Mouse (Mus musculus) adipocyte (in vitro differentiated cells): ENCODE data around the gene Tex48.
A peak's percentile ranks its signal among the peaks of the same experiment; 100 is the strongest.

Experiments used
- DNase-seq: peaks from one replicate; pipeline ENCODE4 v3.0.0-alpha.2; 2016; ENCODE audit warnings: low spot score

The Tex48 gene

GRCm38 (mm10) chr4:63622378-63622835 lies at the start of gene Tex48:
TSS of gene Tex48 (minus strand) at chr4:63622428.
- peak; percentile 20 for DNase-seq

GRCm38 (mm10) chr4:63668255-63668654 lies 46.0 kb upstream of the Tex48 start:
- peak; percentile 73 for DNase-seq

- no peak for DNase-seq
Observed at GRCm38 (mm10) chr4:63665738-63666137, 43.5 kb upstream of the Tex48 start.

GRCm38 (mm10) chr4:63663279-63663678 lies 41.1 kb upstream of the Tex48 start, which contains the start of gene Gm11214:
TSS of gene Gm11214 (minus strand) at chr4:63663379.
- DNase-seq: no peak

GRCm38 (mm10) chr4:63661857-63662256 lies 39.6 kb upstream of the Tex48 start:
- no peak for DNase-seq

- DNase-seq: no peak
Observed at GRCm38 (mm10) chr4:63661426-63661825, 39.2 kb upstream of the Tex48 start.

GRCm38 (mm10) chr4:63659775-63660174 lies 37.5 kb upstream of the Tex48 start:
- DNase-seq: no peak

- DNase-seq: no peak
Observed at GRCm38 (mm10) chr4:63659086-63659485, 36.9 kb upstream of the Tex48 start.

- no peak for DNase-seq
Observed at GRCm38 (mm10) chr4:63654381-63654780, 32.2 kb upstream of the Tex48 start.

GRCm38 (mm10) chr4:63643956-63644726 lies 21.9 kb upstream of the Tex48 start:
- no peak for DNase-seq

GRCm38 (mm10) chr4:63639842-63640241 lies 17.6 kb upstream of the Tex48 start:
- DNase-seq: no peak

GRCm38 (mm10) chr4:63638603-63639002 lies 16.4 kb upstream of the Tex48 start:
- no peak for DNase-seq

GRCm38 (mm10) chr4:63633181-63633580 lies 11.0 kb upstream of the Tex48 start:
- no peak for DNase-seq

GRCm38 (mm10) chr4:63627111-63627510 lies 4.9 kb upstream of the Tex48 start:
- DNase-seq: no peak

GRCm38 (mm10) chr4:63625563-63626080 lies 3.4 kb upstream of the Tex48 start:
- DNase-seq: no peak

- DNase-seq: peak; percentile 18
Observed at GRCm38 (mm10) chr4:63621861-63622260, 367 bp downstream of the Tex48 start.

GRCm38 (mm10) chr4:63608391-63608790 lies 13.8 kb downstream of the Tex48 start:
- DNase-seq: no peak

- no peak for DNase-seq
Observed at GRCm38 (mm10) chr4:63605968-63606367, 16.3 kb downstream of the Tex48 start.

GRCm38 (mm10) chr4:63605545-63605944 lies 16.7 kb downstream of the Tex48 start:
- DNase-seq: no peak

- DNase-seq: no peak
Observed at GRCm38 (mm10) chr4:63604945-63605344, 17.3 kb downstream of the Tex48 start, which contains the start of gene Gm11213. TSS of gene Gm11213 (minus strand) at chr4:63605261.

GRCm38 (mm10) chr4:63601263-63601662 lies 21.0 kb downstream of the Tex48 start:
- DNase-seq: no peak

GRCm38 (mm10) chr4:63600786-63601185 lies 21.4 kb downstream of the Tex48 start:
- no peak for DNase-seq

GRCm38 (mm10) chr4:63596010-63596409 lies 26.2 kb downstream of the Tex48 start:
- DNase-seq: no peak

- DNase-seq: no peak
Observed at GRCm38 (mm10) chr4:63595259-63595658, 27.0 kb downstream of the Tex48 start.
